Mouse (Mus musculus): Measurements from ENCODE around the gene Rnf214. TPM values are rescaled to one million over a fixed set of nuclear protein-coding genes. Genes with fewer than 3 reads are reported as not detected.

The Rnf214 gene
- total RNA-seq, 2 experiments from 2014 or later, result 28.2 to 29.5 TPM

DNA sequence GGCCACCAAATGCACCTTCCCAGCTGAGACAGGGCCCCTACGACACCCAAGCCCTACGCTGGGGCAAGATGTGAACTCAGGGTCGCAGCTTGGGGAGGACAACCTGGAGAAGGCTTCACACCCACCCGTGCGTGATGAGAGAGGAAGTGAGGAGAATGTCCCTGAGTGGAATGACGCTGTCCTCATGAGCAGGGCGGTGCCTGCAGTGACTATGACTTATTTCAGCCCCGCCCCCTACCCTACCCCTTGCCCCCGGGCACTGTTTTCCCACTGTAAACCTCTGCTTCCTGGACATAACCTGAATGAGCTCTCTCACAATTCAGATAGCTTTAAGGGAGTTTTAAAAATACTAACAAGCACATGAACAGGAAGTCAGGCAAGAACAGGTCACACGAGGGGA lies 91.2 kb downstream of the Rnf214 start:
- DNase-seq (ENCODE audit: low spot score), result no peak

DNA sequence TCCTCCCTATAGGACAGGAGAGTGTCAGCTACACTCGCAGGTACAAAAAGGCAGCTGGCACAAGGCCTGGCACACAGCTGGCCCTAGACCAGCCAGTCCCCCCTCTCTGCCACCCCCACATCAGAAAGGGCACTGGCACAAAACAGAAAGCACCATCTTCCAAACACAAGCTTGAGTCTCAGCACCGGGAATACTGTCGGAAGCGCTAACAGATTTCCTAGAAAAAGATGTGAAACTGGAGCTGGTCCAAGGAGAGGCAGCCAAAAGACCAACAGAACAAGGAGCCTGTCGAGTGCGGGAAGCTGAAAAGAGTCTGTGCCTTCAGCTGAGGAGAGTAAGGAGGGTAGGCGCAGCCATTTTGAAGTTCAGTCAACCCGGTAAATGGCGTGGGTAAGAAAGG lies 91.6 kb downstream of the Rnf214 start:
- DNase-seq (ENCODE audit: low spot score), result no peak

Small RNA genes within 50 kb of the gene (microRNA-seq; reads per million reads assigned to microRNA genes)
- not detected for gene Mir7087

Other genes with a start within 250 kb of the Rnf214 start
- gene Cep164, start 78.2 kb downstream of the Rnf214 start, total RNA-seq (2021), result 1 to 10 TPM; 2.4 to 2.6 TPM
- gene Bace1, start 68.3 kb downstream of the Rnf214 start, total RNA-seq (2021), result 10 to 100 TPM; 35.6 to 37.1 TPM
- 1 to 10 TPM; 8.0 to 9.0 TPM for gene Pcsk7, start 414 bp downstream of the Rnf214 start, total RNA-seq (2021)
- gene Tagln, start 29.1 kb upstream of the Rnf214 start, total RNA-seq (2021), result 10 to 100 TPM; 40.9 to 62.1 TPM
- 10 to 100 TPM; 57.8 to 66.2 TPM for gene Sidt2, start 48.3 kb upstream of the Rnf214 start, total RNA-seq (2021)
- 10 to 100 TPM; 23.6 to 32.0 TPM for gene Pafah1b2, start 105.8 kb upstream of the Rnf214 start, total RNA-seq (2021)
- 10 to 100 TPM; 37.4 to 38.3 TPM for gene Sik3, start 105.9 kb upstream of the Rnf214 start, total RNA-seq (2021)